Mouse (Mus musculus): Measurements from ENCODE around the gene Dr1.

GRCm38 (mm10) chr5:108270415-108270814 is 1.7 kb downstream of the Dr1 start:
- TF ChIP-seq CTCF (IDR thresholded peaks at IDR 0.05; ENCODE audit: control insufficient read depth, insufficient read depth, insufficient read length): no peak
- no peak for TF ChIP-seq MAX (IDR thresholded peaks at IDR 0.05)
- no peak for TF ChIP-seq CEBPB (IDR thresholded peaks at IDR 0.05; ENCODE audit: low read depth)
- no peak for TF ChIP-seq MYOG (IDR thresholded peaks at IDR 0.05; ENCODE audit: control insufficient read depth, extremely low read depth, insufficient read length)

Data from C2C12 (cell line).